Mouse (Mus musculus) hindbrain, embryonic 14.5 days (tissue): ENCODE measurements around the gene Hs1bp3. TPM values are rescaled to one million over a fixed set of nuclear protein-coding genes. Genes with fewer than 3 reads are reported as not detected.
A peak's percentile ranks its signal among the peaks of the same experiment; 100 is the strongest.

Experiments
- ATAC-seq: fragments of 200-750 bp; cut with Nextera tagmentation; 2 replicates; pipeline ENCODE4 v1.8.0; 2017; ENCODE audit warnings: moderate number of reproducible peaks, mild to moderate bottlenecking, moderate TSS enrichment, moderate library complexity; ENCODE audit not compliant: low FRiP score
- DNase-seq: peaks from one replicate; pipeline ENCODE4 v3.0.0-alpha.2; 2015; ENCODE audit warnings: low spot score
- H3K27ac ChIP-seq: fragments of 300-500 bp; sonication (generic); 2 replicates; pipeline ENCODE4 v1.5.1; 2014; ENCODE audit warnings: mild to moderate bottlenecking, moderate library complexity
- H3K27me3 ChIP-seq: fragments of 300-500 bp; sonication (generic); 2 replicates; pipeline ENCODE4 v1.6.1; 2014; ENCODE audit warnings: mild to moderate bottlenecking, low read length, mixed read lengths; ENCODE audit not compliant: control insufficient read depth, insufficient read depth
- H3K36me3 ChIP-seq: fragments of 300-500 bp; sonication (generic); replicated peaks from 2 replicates; pipeline ENCODE4 v1.6.1; 2014; ENCODE audit not compliant: control insufficient read depth, insufficient read depth
- H3K4me1 ChIP-seq: fragments of 300-500 bp; sonication (generic); replicated peaks from 2 replicates; pipeline ENCODE4 v1.6.1; 2014; ENCODE audit warnings: antibody characterized with exemption, low read length, mixed read lengths; ENCODE audit not compliant: control insufficient read depth, insufficient read depth
- H3K4me2 ChIP-seq: fragments of 300-500 bp; sonication (generic); replicated peaks from 2 replicates; pipeline ENCODE4 v1.6.1; 2014; ENCODE audit warnings: mild to moderate bottlenecking, moderate library complexity
- H3K4me3 ChIP-seq: fragments of 300-500 bp; sonication (generic); replicated peaks from 2 replicates; pipeline ENCODE4 v1.5.1; 2014; ENCODE audit warnings: mild to moderate bottlenecking, low read length
- H3K9ac ChIP-seq: fragments of 300-500 bp; sonication (generic); 2 replicates; pipeline ENCODE4 v1.6.1; 2014
- H3K9me3 ChIP-seq: fragments of 300-500 bp; sonication (generic); 2 replicates; pipeline ENCODE4 v1.6.1; 2016; ENCODE audit warnings: low read length; ENCODE audit not compliant: control insufficient read depth
- WGBS: fragments of 180-500 bp; shearing (Covaris S2); extraction: QIAGEN DNeasy Blood & Tissue Kit; methylation state at CpG from one replicate; pipeline ENCODE4 v1.1.7; 2014; 5-methylcytosine and 5-hydroxymethylcytosine counted together
- polyA plus RNA-seq: library from polyadenylated mRNA; unstranded; fragments of >200 nt; fragmentation: Nextera tagmentation; extraction: Ambion mirVana; gene quantifications from 2 replicates; pipeline ENCODE4 v1.2.1, GENCODE M21; 2014

Hs1bp3 gene
- polyA plus RNA-seq, 1 experiment from 2014 or later: 6.2 TPM

DNA sequence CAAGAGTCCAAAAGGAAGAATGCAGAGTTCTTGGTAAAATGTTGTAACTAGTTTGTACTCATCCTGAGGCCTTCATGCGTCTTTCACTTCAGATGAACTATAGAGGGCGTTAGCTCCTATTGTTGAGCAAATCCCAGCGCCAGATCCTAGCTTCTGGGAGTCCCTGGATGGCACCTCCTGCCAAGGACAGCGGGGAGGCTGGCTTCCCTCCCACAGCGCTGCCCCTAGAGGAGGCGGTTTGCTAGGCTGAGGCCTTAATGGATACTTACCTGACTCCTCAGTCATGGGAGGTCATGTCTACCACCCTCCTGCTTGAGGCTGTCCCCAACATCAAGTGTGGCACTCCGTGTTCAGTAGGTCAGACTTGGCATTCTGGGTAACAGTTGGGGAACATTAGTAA, 16.0 kb downstream of the Hs1bp3 start:
- H3K9me3 ChIP-seq: no peaks in the 10 kb centered on the region
- DNase-seq (no peak), ATAC-seq (no peak)
- H3K4me3 ChIP-seq: no peak overlapping the region
- 90% methylated on average over 7 of the region's 7 CpGs for WGBS
- no peak overlapping the region for H3K9ac ChIP-seq
- no peak overlapping the region for H3K27ac ChIP-seq
- no peaks in the 10 kb centered on the region for H3K27me3 ChIP-seq
- H3K4me1 ChIP-seq: peaks cover 14% of the 10 kb centered on the region; the same call in 1 of the 2 replicates
- H3K36me3 ChIP-seq: peaks cover 6% of the 10 kb centered on the region
- H3K4me2 ChIP-seq: no peak overlapping the region

DNA sequence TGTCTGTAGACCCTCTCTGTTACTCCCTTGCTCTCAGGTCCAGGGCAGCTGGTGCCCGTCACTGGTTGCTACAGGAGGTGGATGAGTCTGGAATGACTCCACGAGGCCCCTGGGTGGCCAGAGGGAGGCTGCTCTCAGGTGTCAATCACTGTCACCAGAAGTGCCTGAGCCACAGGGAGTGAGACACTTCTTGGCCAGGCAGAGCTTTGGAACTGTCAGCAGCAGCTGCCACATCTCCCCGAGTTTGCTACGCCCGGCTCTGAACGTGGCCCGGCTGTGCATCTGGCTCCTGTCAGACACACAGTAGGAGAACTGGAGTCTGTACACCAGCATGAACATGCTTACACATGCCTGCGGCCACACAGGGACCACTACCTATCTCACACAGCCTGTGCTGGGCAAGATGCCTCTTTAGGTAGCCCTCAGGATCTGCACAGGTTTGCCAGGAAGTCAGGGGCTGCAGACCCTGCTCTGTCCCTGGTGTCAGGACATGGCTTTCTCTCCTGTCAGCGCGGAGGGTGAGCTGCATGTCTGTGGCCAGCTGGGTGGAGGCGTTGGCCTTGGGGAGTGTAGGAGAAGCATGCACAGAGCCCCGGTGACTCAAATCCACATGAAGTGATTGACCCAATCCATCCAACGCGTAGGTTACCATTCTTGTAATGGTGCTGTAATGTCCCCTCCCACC, 18.4 kb downstream of the Hs1bp3 start:
- ATAC-seq (peak; percentile 25), DNase-seq (no peak)
- Histone ChIP-seq H3K27ac (0 out of 2 replicates have a peak overlapping the region, but pooled peaks have one; percentile 9), H3K9ac (no peak overlapping the region), H3K4me2 (no peak overlapping the region), H3K27me3 (no peaks in the 10 kb centered on the region), H3K4me1 (peaks cover 14% of the 10 kb centered on the region; the same call in 1 of the 2 replicates), H3K36me3 (peaks cover 12% of the 10 kb centered on the region; the same call in 1 of the 2 replicates), H3K9me3 (no peaks in the 10 kb centered on the region), H3K4me3 (no peak overlapping the region)
- 53% methylated on average over 14 of the region's 14 CpGs for WGBS

GRCm38 (mm10) chr12:8332174-8332542, 18.9 kb downstream of the Hs1bp3 start:
- no peak for DNase-seq
- WGBS: 41% methylated on average over 5 of the region's 5 CpGs
- Histone ChIP-seq H3K4me3 (no peak overlapping the region), H3K36me3 (peaks cover 18% of the 10 kb centered on the region; the same call in 1 of the 2 replicates), H3K9ac (no peak overlapping the region), H3K27me3 (no peaks in the 10 kb centered on the region), H3K27ac (peak overlapping the region; percentile 9; the same call in 1 of the 2 replicates), H3K4me2 (no peak overlapping the region), H3K9me3 (no peaks in the 10 kb centered on the region), H3K4me1 (peaks cover 13% of the 10 kb centered on the region; the same call in 1 of the 2 replicates)
- ATAC-seq: 0 out of 2 replicates have a peak, but pooled peaks have one; percentile 3

- Histone ChIP-seq H3K9me3 (no peaks in the 10 kb centered on the region), H3K4me1 (peaks cover 6% of the 10 kb centered on the region; the same call in 1 of the 2 replicates), H3K36me3 (peaks cover 28% of the 10 kb centered on the region; the same call in 1 of the 2 replicates), H3K27ac (no peak overlapping the region), H3K4me2 (no peak overlapping the region), H3K9ac (no peak overlapping the region), H3K27me3 (no peaks in the 10 kb centered on the region), H3K4me3 (no peak overlapping the region)
- no peak for ATAC-seq
- WGBS: 95% methylated on average over 8 of the region's 8 CpGs
- DNase-seq: no peak
These were observed 20.4 kb downstream of the Hs1bp3 start for GRCm38 (mm10) chr12:8333617-8334016.

GRCm38 (mm10) chr12:8334261-8334660, 21.0 kb downstream of the Hs1bp3 start:
- no peak for ATAC-seq
- H3K4me1 ChIP-seq: peaks cover 10% of the 10 kb centered on the region; the same call in 1 of the 2 replicates
- H3K4me2 ChIP-seq: no peak overlapping the region
- peaks cover 29% of the 10 kb centered on the region; the same call in 1 of the 2 replicates for H3K36me3 ChIP-seq
- no peak overlapping the region for H3K27ac ChIP-seq
- H3K4me3 ChIP-seq: no peak overlapping the region
- no peaks in the 10 kb centered on the region for H3K27me3 ChIP-seq
- DNase-seq: no peak
- no peaks in the 10 kb centered on the region for H3K9me3 ChIP-seq
- H3K9ac ChIP-seq: no peak overlapping the region
- 88% methylated on average over 4 of the region's 4 CpGs for WGBS

DNA sequence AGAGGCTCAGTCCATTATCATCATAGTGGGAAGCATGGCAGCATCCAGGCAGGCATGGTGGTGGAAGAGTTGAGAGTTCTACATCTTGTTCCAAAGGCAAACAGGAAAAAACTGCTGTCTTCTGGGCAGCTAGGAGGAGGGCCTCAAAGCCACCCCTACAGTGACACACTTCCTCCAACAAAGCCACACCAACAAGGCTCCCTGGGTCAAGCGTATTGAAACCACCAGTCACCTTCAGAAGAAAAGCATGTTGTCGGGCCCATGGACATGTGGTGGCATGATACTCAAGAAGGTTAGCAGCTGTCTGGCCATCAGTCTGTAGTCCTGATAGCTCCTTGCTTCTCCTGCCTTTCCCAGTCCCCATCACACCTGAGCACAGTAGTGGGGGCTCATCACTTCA, 22.3 kb downstream of the Hs1bp3 start:
- Histone ChIP-seq H3K4me3 (no peak overlapping the region), H3K36me3 (peaks cover 29% of the 10 kb centered on the region; the same call in 1 of the 2 replicates), H3K4me2 (no peak overlapping the region), H3K9ac (no peak overlapping the region), H3K27ac (no peak overlapping the region), H3K27me3 (no peaks in the 10 kb centered on the region), H3K4me1 (peaks cover 19% of the 10 kb centered on the region; the same call in 1 of the 2 replicates), H3K9me3 (no peaks in the 10 kb centered on the region)
- WGBS: 100% methylated on average over 2 of the region's 2 CpGs
- no peak for DNase-seq
- no peak for ATAC-seq

DNA sequence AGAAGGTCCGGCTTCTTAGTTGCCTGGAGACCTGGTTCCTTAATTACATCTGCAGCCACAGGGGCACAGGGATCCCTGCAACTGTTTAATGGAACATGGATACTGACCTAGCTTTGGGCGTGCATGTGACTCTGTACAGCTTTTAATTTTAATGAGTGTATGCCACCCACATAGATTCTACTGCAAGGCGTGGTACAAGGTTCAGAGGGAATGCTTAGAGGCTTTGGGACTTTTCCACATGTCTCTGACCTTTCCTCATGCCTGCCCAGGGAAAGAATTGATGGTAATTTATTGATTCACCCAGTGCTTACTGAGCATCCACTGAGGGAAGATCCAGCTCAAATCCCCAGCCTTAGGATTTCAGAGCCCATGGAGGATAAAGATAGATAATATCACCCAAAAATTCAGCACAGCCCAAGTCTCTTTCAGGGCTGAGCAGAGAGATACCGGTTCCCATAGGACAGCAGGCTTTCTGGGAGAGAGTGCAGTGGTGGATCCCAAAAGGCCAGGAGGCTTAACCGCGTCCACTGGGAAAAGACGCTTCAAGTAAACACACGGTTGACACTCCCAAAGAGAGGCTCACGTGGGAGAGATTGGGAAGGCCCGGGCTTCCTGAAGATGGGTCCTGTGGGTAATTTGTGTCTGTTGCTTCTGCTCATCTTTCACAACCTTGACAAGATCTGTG, 23.5 kb downstream of the Hs1bp3 start:
- H3K4me1 ChIP-seq: peaks cover 19% of the 10 kb centered on the region; the same call in 1 of the 2 replicates
- no peak overlapping the region for H3K27ac ChIP-seq
- H3K4me3 ChIP-seq: no peak overlapping the region
- 84% methylated on average over 10 of the region's 10 CpGs for WGBS
- peaks cover 30% of the 10 kb centered on the region; the same call in 1 of the 2 replicates for H3K36me3 ChIP-seq
- no peaks in the 10 kb centered on the region for H3K9me3 ChIP-seq
- H3K9ac ChIP-seq: no peak overlapping the region
- no peak for DNase-seq
- no peak overlapping the region for H3K4me2 ChIP-seq
- no peak for ATAC-seq
- no peaks in the 10 kb centered on the region for H3K27me3 ChIP-seq

GRCm38 (mm10) chr12:8337286-8338060, 24.2 kb downstream of the Hs1bp3 start:
- WGBS: 82% methylated on average over 12 of the region's 12 CpGs
- Histone ChIP-seq H3K4me3 (no peak overlapping the region), H3K36me3 (peaks cover 37% of the 10 kb centered on the region; the same call in 1 of the 2 replicates), H3K27me3 (no peaks in the 10 kb centered on the region), H3K4me1 (peaks cover 15% of the 10 kb centered on the region; the same call in 1 of the 2 replicates), H3K27ac (no peak overlapping the region), H3K4me2 (no peak overlapping the region), H3K9me3 (no peaks in the 10 kb centered on the region), H3K9ac (0 out of 2 replicates have a peak overlapping the region, but pooled peaks have one; percentile 9)
- ATAC-seq (no peak), DNase-seq (no peak)
